Mouse (Mus musculus): ENCODE results near the gene Strn4. TPM values are rescaled to one million over a fixed set of nuclear protein-coding genes. Genes with fewer than 3 reads are reported as not detected.

Strn4 gene
- polyA plus RNA-seq, 1 experiment from 2014 or later, result 98.4 TPM

GRCm38 (mm10) chr7:16839427-16840108 lies 23.9 kb downstream of the Strn4 start:
- Histone ChIP-seq H3K27me3 (ENCODE audit: insufficient read depth, low read length) (no peaks in the 10 kb centered on the region), H3K4me3 (ENCODE audit: low read length) (no peak overlapping the region), H3K9ac (replicated peaks; ENCODE audit: low read length) (no peak overlapping the region), H3K27ac (ENCODE audit: low read length) (no peak overlapping the region), H3K4me1 (ENCODE audit: insufficient read depth, low read length) (peaks cover 24% of the 10 kb centered on the region), H3K4me2 (replicated peaks; ENCODE audit: low read depth, low read length) (no peak overlapping the region), H3K36me3 (ENCODE audit: insufficient read depth, low read length) (peaks cover 40% of the 10 kb centered on the region), H3K9me3 (ENCODE audit: low read length) (no peaks in the 10 kb centered on the region)
- no peak for ATAC-seq (ENCODE audit: low FRiP score, low TSS enrichment)
- WGBS, result 89% methylated on average over 12 of the region's 12 CpGs

- Histone ChIP-seq H3K27ac (ENCODE audit: low read length) (no peak overlapping the region), H3K4me3 (ENCODE audit: low read length) (no peak overlapping the region), H3K36me3 (ENCODE audit: insufficient read depth, low read length) (peaks cover 35% of the 10 kb centered on the region), H3K9ac (replicated peaks; ENCODE audit: low read length) (no peak overlapping the region), H3K4me2 (replicated peaks; ENCODE audit: low read depth, low read length) (no peak overlapping the region), H3K9me3 (ENCODE audit: low read length) (no peaks in the 10 kb centered on the region), H3K4me1 (ENCODE audit: insufficient read depth, low read length) (peaks cover 29% of the 10 kb centered on the region), H3K27me3 (ENCODE audit: insufficient read depth, low read length) (no peaks in the 10 kb centered on the region)
- no peak for ATAC-seq (ENCODE audit: low FRiP score, low TSS enrichment)
- 87% methylated on average over 2 of the region's 2 CpGs for WGBS
Measured at GRCm38 (mm10) chr7:16840109-16840491, 24.4 kb downstream of the Strn4 start.

GRCm38 (mm10) chr7:16841078-16841477 lies 25.4 kb downstream of the Strn4 start:
- Histone ChIP-seq H3K4me2 (replicated peaks; ENCODE audit: low read depth, low read length) (no peak overlapping the region), H3K9me3 (ENCODE audit: low read length) (no peaks in the 10 kb centered on the region), H3K4me1 (ENCODE audit: insufficient read depth, low read length) (peaks cover 37% of the 10 kb centered on the region), H3K27ac (ENCODE audit: low read length) (peak overlapping the region; percentile 2; the same call in 1 of the 2 replicates), H3K27me3 (ENCODE audit: insufficient read depth, low read length) (no peaks in the 10 kb centered on the region), H3K36me3 (ENCODE audit: insufficient read depth, low read length) (peaks cover 34% of the 10 kb centered on the region), H3K4me3 (ENCODE audit: low read length) (no peak overlapping the region), H3K9ac (replicated peaks; ENCODE audit: low read length) (no peak overlapping the region)
- no peak for ATAC-seq (ENCODE audit: low FRiP score, low TSS enrichment)
- WGBS, result 68% methylated on average over 4 of the region's 4 CpGs

- peaks cover 34% of the 10 kb centered on the region for H3K36me3 ChIP-seq (ENCODE audit: insufficient read depth, low read length)
- peak overlapping the region; percentile 71 for H3K4me3 ChIP-seq (ENCODE audit: low read length)
- peak overlapping the region; percentile 42; the same call in 1 of the 2 replicates for H3K9ac ChIP-seq (replicated peaks; ENCODE audit: low read length)
- H3K4me1 ChIP-seq (ENCODE audit: insufficient read depth, low read length), result peaks cover 37% of the 10 kb centered on the region
- 37% methylated on average over 11 of the region's 11 CpGs for WGBS
- peak overlapping the region; percentile 85 for H3K27ac ChIP-seq (ENCODE audit: low read length)
- peak overlapping the region; percentile 98 for H3K4me2 ChIP-seq (replicated peaks; ENCODE audit: low read depth, low read length)
- no peaks in the 10 kb centered on the region for H3K9me3 ChIP-seq (ENCODE audit: low read length)
- no peak for ATAC-seq (ENCODE audit: low FRiP score, low TSS enrichment)
- H3K27me3 ChIP-seq (ENCODE audit: insufficient read depth, low read length), result no peaks in the 10 kb centered on the region
Measured at GRCm38 (mm10) chr7:16841561-16842560, 26.2 kb downstream of the Strn4 start.

- H3K4me1 ChIP-seq (ENCODE audit: insufficient read depth, low read length), result peaks cover 37% of the 10 kb centered on the region
- H3K9ac ChIP-seq (replicated peaks; ENCODE audit: low read length), result peak within 1 kb of the TSS; percentile 86
- H3K9me3 ChIP-seq (ENCODE audit: low read length), result no peaks in the 10 kb centered on the region
- H3K4me2 ChIP-seq (replicated peaks; ENCODE audit: low read depth, low read length), result peak within 1 kb of the TSS; percentile 98
- peak; percentile 88 for ATAC-seq (ENCODE audit: low FRiP score, low TSS enrichment)
- WGBS, result under 1% methylated on average over 31 of the region's 32 CpGs
- peaks cover 29% of the 10 kb centered on the region for H3K36me3 ChIP-seq (ENCODE audit: insufficient read depth, low read length)
- peak within 1 kb of the TSS; percentile 71 for H3K4me3 ChIP-seq (ENCODE audit: low read length)
- H3K27ac ChIP-seq (ENCODE audit: low read length), result peak within 1 kb of the TSS; percentile 85
- no peaks in the 10 kb centered on the region for H3K27me3 ChIP-seq (ENCODE audit: insufficient read depth, low read length)
Measured at GRCm38 (mm10) chr7:16842645-16843063, 27.0 kb downstream of the Strn4 start, which contains the start of gene Prkd2. Gene Prkd2 (plus strand): TSS chr7:16842902.

GRCm38 (mm10) chr7:16843441-16844171 lies 27.9 kb downstream of the Strn4 start:
- Histone ChIP-seq H3K4me3 (ENCODE audit: low read length) (peak overlapping the region; percentile 71), H3K27ac (ENCODE audit: low read length) (peak overlapping the region; percentile 85), H3K27me3 (ENCODE audit: insufficient read depth, low read length) (no peaks in the 10 kb centered on the region), H3K36me3 (ENCODE audit: insufficient read depth, low read length) (peaks cover 19% of the 10 kb centered on the region), H3K4me1 (ENCODE audit: insufficient read depth, low read length) (peaks cover 37% of the 10 kb centered on the region), H3K9me3 (ENCODE audit: low read length) (no peaks in the 10 kb centered on the region), H3K4me2 (replicated peaks; ENCODE audit: low read depth, low read length) (peak overlapping the region; percentile 98), H3K9ac (replicated peaks; ENCODE audit: low read length) (peak overlapping the region; percentile 86)
- WGBS, result 1% methylated on average over 33 of the region's 33 CpGs
- peak; percentile 10; the same call in 1 of the 2 replicates for ATAC-seq (ENCODE audit: low FRiP score, low TSS enrichment)

- no peaks in the 10 kb centered on the region for H3K27me3 ChIP-seq (ENCODE audit: insufficient read depth, low read length)
- ATAC-seq (ENCODE audit: low FRiP score, low TSS enrichment), result no peak
- H3K9ac ChIP-seq (replicated peaks; ENCODE audit: low read length), result peak overlapping the region; percentile 62
- H3K36me3 ChIP-seq (ENCODE audit: insufficient read depth, low read length), result peaks cover 20% of the 10 kb centered on the region
- H3K4me3 ChIP-seq (ENCODE audit: low read length), result peak overlapping the region; percentile 71
- no peaks in the 10 kb centered on the region for H3K9me3 ChIP-seq (ENCODE audit: low read length)
- 25% methylated on average over 3 of the region's 3 CpGs for WGBS
- peak overlapping the region; percentile 85 for H3K27ac ChIP-seq (ENCODE audit: low read length)
- H3K4me2 ChIP-seq (replicated peaks; ENCODE audit: low read depth, low read length), result peak overlapping the region; percentile 98
- peaks cover 37% of the 10 kb centered on the region for H3K4me1 ChIP-seq (ENCODE audit: insufficient read depth, low read length)
Measured at GRCm38 (mm10) chr7:16844696-16845071, 29.0 kb downstream of the Strn4 start.

GRCm38 (mm10) chr7:16845072-16845819 lies 29.6 kb downstream of the Strn4 start:
- Histone ChIP-seq H3K4me2 (replicated peaks; ENCODE audit: low read depth, low read length) (peak overlapping the region; percentile 98), H3K4me3 (ENCODE audit: low read length) (peak overlapping the region; percentile 71), H3K9me3 (ENCODE audit: low read length) (no peaks in the 10 kb centered on the region), H3K36me3 (ENCODE audit: insufficient read depth, low read length) (peaks cover 20% of the 10 kb centered on the region), H3K27ac (ENCODE audit: low read length) (peak overlapping the region; percentile 85), H3K4me1 (ENCODE audit: insufficient read depth, low read length) (peaks cover 37% of the 10 kb centered on the region), H3K9ac (replicated peaks; ENCODE audit: low read length) (peak overlapping the region; percentile 62), H3K27me3 (ENCODE audit: insufficient read depth, low read length) (no peaks in the 10 kb centered on the region)
- no peak; the same call in 1 of the 2 replicates for ATAC-seq (ENCODE audit: low FRiP score, low TSS enrichment)
- 22% methylated on average over 14 of the region's 14 CpGs for WGBS

- no peaks in the 10 kb centered on the region for H3K9me3 ChIP-seq (ENCODE audit: low read length)
- H3K27ac ChIP-seq (ENCODE audit: low read length), result peak overlapping the region; percentile 85
- H3K4me3 ChIP-seq (ENCODE audit: low read length), result peak overlapping the region; percentile 71
- no peaks in the 10 kb centered on the region for H3K27me3 ChIP-seq (ENCODE audit: insufficient read depth, low read length)
- peaks cover 20% of the 10 kb centered on the region for H3K36me3 ChIP-seq (ENCODE audit: insufficient read depth, low read length)
- peak overlapping the region; percentile 62 for H3K9ac ChIP-seq (replicated peaks; ENCODE audit: low read length)
- peaks cover 37% of the 10 kb centered on the region for H3K4me1 ChIP-seq (ENCODE audit: insufficient read depth, low read length)
- H3K4me2 ChIP-seq (replicated peaks; ENCODE audit: low read depth, low read length), result peak overlapping the region; percentile 98
- 27% methylated on average over 10 of the region's 10 CpGs for WGBS
- no peak for ATAC-seq (ENCODE audit: low FRiP score, low TSS enrichment)
Measured at GRCm38 (mm10) chr7:16845820-16846167, 30.1 kb downstream of the Strn4 start.
